Mouse (Mus musculus): ENCODE data around the gene Pgc. TPM values are rescaled to one million over a fixed set of nuclear protein-coding genes. Genes with fewer than 3 reads are reported as not detected.

Gene Pgc
- polyA plus RNA-seq (2014; fragmentation: Nextera tagmentation; extraction: Ambion mirVana), result 0.21 TPM in 1 of 2 replicates, not detected in the other

- ATAC-seq (ENCODE audit: low read depth), result no peak
- H3K4me2 ChIP-seq (ENCODE audit: low read depth, low read length), result no peak within 1 kb of the TSS
- DNase-seq (ENCODE audit: low spot score), result no peak
Measured at GRCm38 (mm10) chr17:47726566-47726965, at the start of gene Pgc. TSS of gene Pgc (plus strand) at chr17:47726842.

GRCm38 (mm10) chr17:47678238-47678637 is 48.4 kb upstream of the Pgc start:
- Histone ChIP-seq H3K4me3 (ENCODE audit: low read depth, low read length) (no peak overlapping the region), H3K27ac (replicated peaks; ENCODE audit: low read depth, low read length) (no peak overlapping the region), H3K9ac (ENCODE audit: low read depth, low read length) (no peak overlapping the region), H3K9me3 (ENCODE audit: control insufficient read depth, low read length) (no peaks in the 10 kb centered on the region), H3K4me1 (ENCODE audit: control insufficient read depth, insufficient read depth, low read length) (no peaks in the 10 kb centered on the region), H3K4me2 (ENCODE audit: low read depth, low read length) (no peak overlapping the region), H3K36me3 (ENCODE audit: control insufficient read depth, insufficient read depth, low read length) (peaks cover 66% of the 10 kb centered on the region), H3K27me3 (replicated peaks; ENCODE audit: control insufficient read depth, insufficient read depth, low read length) (peaks cover 2% of the 10 kb centered on the region; the same call in 1 of the 2 replicates)
- ATAC-seq (ENCODE audit: low read depth), result no peak
- DNase-seq (ENCODE audit: low spot score), result no peak
- WGBS, result 90% methylated on average over 5 of the region's 5 CpGs

More at GRCm38 (mm10) chr17:47726566-47726965, at the start of gene Pgc:
- H3K4me3 ChIP-seq (ENCODE audit: low read depth, low read length), result no peak within 1 kb of the TSS
- no peaks in the 10 kb centered on the region for H3K4me1 ChIP-seq (ENCODE audit: control insufficient read depth, insufficient read depth, low read length)
- 75% methylated on average over 11 of the region's 11 CpGs for WGBS
- H3K36me3 ChIP-seq (ENCODE audit: control insufficient read depth, insufficient read depth, low read length), result no peaks in the 10 kb centered on the region
- no peak within 1 kb of the TSS for H3K27ac ChIP-seq (replicated peaks; ENCODE audit: low read depth, low read length)
- no peak within 1 kb of the TSS for H3K9ac ChIP-seq (ENCODE audit: low read depth, low read length)
- H3K9me3 ChIP-seq (ENCODE audit: control insufficient read depth, low read length), result no peaks in the 10 kb centered on the region
- no peaks in the 10 kb centered on the region for H3K27me3 ChIP-seq (replicated peaks; ENCODE audit: control insufficient read depth, insufficient read depth, low read length)

GRCm38 (mm10) chr17:47678702-47679101 is 47.9 kb upstream of the Pgc start:
- Histone ChIP-seq H3K4me3 (ENCODE audit: low read depth, low read length) (no peak overlapping the region), H3K9ac (ENCODE audit: low read depth, low read length) (no peak overlapping the region), H3K9me3 (ENCODE audit: control insufficient read depth, low read length) (no peaks in the 10 kb centered on the region), H3K4me2 (ENCODE audit: low read depth, low read length) (no peak overlapping the region), H3K27ac (replicated peaks; ENCODE audit: low read depth, low read length) (no peak overlapping the region), H3K4me1 (ENCODE audit: control insufficient read depth, insufficient read depth, low read length) (no peaks in the 10 kb centered on the region), H3K36me3 (ENCODE audit: control insufficient read depth, insufficient read depth, low read length) (peaks cover 71% of the 10 kb centered on the region), H3K27me3 (replicated peaks; ENCODE audit: control insufficient read depth, insufficient read depth, low read length) (no peaks in the 10 kb centered on the region)
- DNase-seq (ENCODE audit: low spot score) (no peak), ATAC-seq (ENCODE audit: low read depth) (no peak)
- 82% methylated on average over 5 of the region's 5 CpGs for WGBS

- no peak overlapping the region for H3K9ac ChIP-seq (ENCODE audit: low read depth, low read length)
- H3K4me2 ChIP-seq (ENCODE audit: low read depth, low read length), result no peak overlapping the region
- H3K9me3 ChIP-seq (ENCODE audit: control insufficient read depth, low read length), result no peaks in the 10 kb centered on the region
- 0 out of 2 replicates have a peak, but pooled peaks cover 5% of the 10 kb centered on the region for H3K4me1 ChIP-seq (ENCODE audit: control insufficient read depth, insufficient read depth, low read length)
- ATAC-seq (ENCODE audit: low read depth), result no peak
- peaks cover 79% of the 10 kb centered on the region for H3K36me3 ChIP-seq (ENCODE audit: control insufficient read depth, insufficient read depth, low read length)
- 82% methylated on average over 4 of the region's 4 CpGs for WGBS
- H3K27me3 ChIP-seq (replicated peaks; ENCODE audit: control insufficient read depth, insufficient read depth, low read length), result no peaks in the 10 kb centered on the region
- no peak for DNase-seq (ENCODE audit: low spot score)
- no peak overlapping the region for H3K27ac ChIP-seq (replicated peaks; ENCODE audit: low read depth, low read length)
- no peak overlapping the region for H3K4me3 ChIP-seq (ENCODE audit: low read depth, low read length)
Measured at GRCm38 (mm10) chr17:47682836-47683235, 43.8 kb upstream of the Pgc start.

- H3K4me2 ChIP-seq (ENCODE audit: low read depth, low read length), result peak overlapping the region; percentile 98
- H3K4me3 ChIP-seq (ENCODE audit: low read depth, low read length), result peak overlapping the region; percentile 89
- no peaks in the 10 kb centered on the region for H3K27me3 ChIP-seq (replicated peaks; ENCODE audit: control insufficient read depth, insufficient read depth, low read length)
- ATAC-seq (ENCODE audit: low read depth) (peak; percentile 88), DNase-seq (ENCODE audit: low spot score) (peak; percentile 99)
- WGBS, result under 1% methylated on average over 70 of the region's 70 CpGs
- 0 out of 2 replicates have a peak, but pooled peaks cover 5% of the 10 kb centered on the region for H3K4me1 ChIP-seq (ENCODE audit: control insufficient read depth, insufficient read depth, low read length)
- peak overlapping the region; percentile 92 for H3K9ac ChIP-seq (ENCODE audit: low read depth, low read length)
- peak overlapping the region; percentile 87 for H3K27ac ChIP-seq (replicated peaks; ENCODE audit: low read depth, low read length)
- no peaks in the 10 kb centered on the region for H3K9me3 ChIP-seq (ENCODE audit: control insufficient read depth, low read length)
- peaks cover 35% of the 10 kb centered on the region for H3K36me3 ChIP-seq (ENCODE audit: control insufficient read depth, insufficient read depth, low read length)
Measured at GRCm38 (mm10) chr17:47687409-47688343, 39.0 kb upstream of the Pgc start.

- Histone ChIP-seq H3K9ac (ENCODE audit: low read depth, low read length) (peak within 1 kb of the TSS; percentile 92), H3K4me3 (ENCODE audit: low read depth, low read length) (peak within 1 kb of the TSS; percentile 89), H3K36me3 (ENCODE audit: control insufficient read depth, insufficient read depth, low read length) (peaks cover 29% of the 10 kb centered on the region), H3K27me3 (replicated peaks; ENCODE audit: control insufficient read depth, insufficient read depth, low read length) (no peaks in the 10 kb centered on the region), H3K4me1 (ENCODE audit: control insufficient read depth, insufficient read depth, low read length) (0 out of 2 replicates have a peak, but pooled peaks cover 5% of the 10 kb centered on the region), H3K27ac (replicated peaks; ENCODE audit: low read depth, low read length) (peak within 1 kb of the TSS; percentile 87), H3K9me3 (ENCODE audit: control insufficient read depth, low read length) (no peaks in the 10 kb centered on the region), H3K4me2 (ENCODE audit: low read depth, low read length) (peak within 1 kb of the TSS; percentile 98)
- ATAC-seq (ENCODE audit: low read depth) (no peak), DNase-seq (ENCODE audit: low spot score) (no peak)
- 0% methylated on average over 6 of the region's 9 CpGs for WGBS
Measured at GRCm38 (mm10) chr17:47688344-47688607, 38.4 kb upstream of the Pgc start, which contains the start of gene Tomm6. TSS of gene Tomm6 (minus strand) at chr17:47688386.

- peak within 1 kb of the TSS; percentile 98 for H3K4me2 ChIP-seq (ENCODE audit: low read depth, low read length)
- peak; percentile 80 for DNase-seq (ENCODE audit: low spot score)
- H3K9ac ChIP-seq (ENCODE audit: low read depth, low read length), result peak within 1 kb of the TSS; percentile 92
- no peaks in the 10 kb centered on the region for H3K27me3 ChIP-seq (replicated peaks; ENCODE audit: control insufficient read depth, insufficient read depth, low read length)
- peak; percentile 66 for ATAC-seq (ENCODE audit: low read depth)
- no peaks in the 10 kb centered on the region for H3K9me3 ChIP-seq (ENCODE audit: control insufficient read depth, low read length)
- under 1% methylated on average over 34 of the region's 58 CpGs for WGBS
- peaks cover 23% of the 10 kb centered on the region for H3K36me3 ChIP-seq (ENCODE audit: control insufficient read depth, insufficient read depth, low read length)
- H3K4me3 ChIP-seq (ENCODE audit: low read depth, low read length), result peak within 1 kb of the TSS; percentile 89
- peaks cover 5% of the 10 kb centered on the region; the same call in 1 of the 2 replicates for H3K4me1 ChIP-seq (ENCODE audit: control insufficient read depth, insufficient read depth, low read length)
- peak within 1 kb of the TSS; percentile 87 for H3K27ac ChIP-seq (replicated peaks; ENCODE audit: low read depth, low read length)
Measured at GRCm38 (mm10) chr17:47688608-47689575, 37.8 kb upstream of the Pgc start, which contains the start of gene Frs3. TSS of gene Frs3 (plus strand) at chr17:47689030.

GRCm38 (mm10) chr17:47689894-47690293 is 36.7 kb upstream of the Pgc start:
- DNase-seq (ENCODE audit: low spot score) (no peak), ATAC-seq (ENCODE audit: low read depth) (no peak)
- H3K4me3 ChIP-seq (ENCODE audit: low read depth, low read length), result no peak overlapping the region
- no peak overlapping the region for H3K9ac ChIP-seq (ENCODE audit: low read depth, low read length)
- H3K4me2 ChIP-seq (ENCODE audit: low read depth, low read length), result peak overlapping the region; percentile 98
- H3K27me3 ChIP-seq (replicated peaks; ENCODE audit: control insufficient read depth, insufficient read depth, low read length), result no peaks in the 10 kb centered on the region
- H3K36me3 ChIP-seq (ENCODE audit: control insufficient read depth, insufficient read depth, low read length), result peaks cover 13% of the 10 kb centered on the region
- H3K4me1 ChIP-seq (ENCODE audit: control insufficient read depth, insufficient read depth, low read length), result peaks cover 5% of the 10 kb centered on the region; the same call in 1 of the 2 replicates
- no peaks in the 10 kb centered on the region for H3K9me3 ChIP-seq (ENCODE audit: control insufficient read depth, low read length)
- 81% methylated on average over 5 of the region's 8 CpGs for WGBS
- no peak overlapping the region for H3K27ac ChIP-seq (replicated peaks; ENCODE audit: low read depth, low read length)

Data from embryonic facial prominence, embryonic 14.5 days (tissue).